Mouse (Mus musculus) forebrain, embryonic 15.5 days (tissue): ENCODE data around the gene Tlr4. TPM values are rescaled to one million over a fixed set of nuclear protein-coding genes. Genes with fewer than 3 reads are reported as not detected.

Experiments
- ATAC-seq: fragments of 200-750 bp; cut with Nextera tagmentation; replicated peaks from 2 replicates; pipeline ENCODE4 v1.8.0; 2017; ENCODE audit warnings: mild to moderate bottlenecking, moderate TSS enrichment, moderate library complexity
- H3K27ac ChIP-seq: fragments of 300-500 bp; sonication (generic); replicated peaks from 2 replicates; pipeline ENCODE4 v1.5.1; 2015; ENCODE audit warnings: mild to moderate bottlenecking, inconsistent platforms
- H3K27me3 ChIP-seq: fragments of 300-500 bp; sonication (generic); 2 replicates; pipeline ENCODE4 v1.6.1; 2015; ENCODE audit warnings: inconsistent platforms
- H3K36me3 ChIP-seq: fragments of 300-500 bp; sonication (generic); 2 replicates; pipeline ENCODE4 v1.6.1; 2015; ENCODE audit warnings: mild to moderate bottlenecking, inconsistent platforms
- H3K4me1 ChIP-seq: fragments of 300-500 bp; sonication (generic); 2 replicates; pipeline ENCODE4 v1.6.1; 2015; ENCODE audit warnings: inconsistent platforms
- H3K4me2 ChIP-seq: fragments of 300-500 bp; sonication (generic); replicated peaks from 2 replicates; pipeline ENCODE4 v1.6.1; 2015; ENCODE audit warnings: mild to moderate bottlenecking, inconsistent platforms
- H3K4me3 ChIP-seq: fragments of 300-500 bp; sonication (generic); 2 replicates; pipeline ENCODE4 v1.5.1; 2015; ENCODE audit warnings: mild to moderate bottlenecking, inconsistent platforms
- H3K9ac ChIP-seq: fragments of 300-500 bp; sonication (generic); replicated peaks from 2 replicates; pipeline ENCODE4 v1.6.1; 2015; ENCODE audit warnings: mild to moderate bottlenecking, inconsistent platforms
- H3K9me3 ChIP-seq: fragments of 300-500 bp; sonication (generic); 2 replicates; pipeline ENCODE4 v1.6.1; 2016; ENCODE audit warnings: inconsistent platforms
- WGBS: fragments of 180-500 bp; shearing (Covaris S2); methylation state at CpG from one replicate; pipeline ENCODE4 v1.1.7; 2015; ENCODE audit warnings: mixed read lengths; 5-methylcytosine and 5-hydroxymethylcytosine counted together
- polyA plus RNA-seq: library from polyadenylated mRNA; unstranded; fragments of >200 nt; fragmentation: Nextera tagmentation; extraction: Ambion mirVana; gene quantifications from 2 replicates; pipeline ENCODE4 v1.2.1, GENCODE M21; 2015

The Tlr4 gene
- polyA plus RNA-seq, 1 experiment from 2014 or later, result 0.79 TPM

DNA sequence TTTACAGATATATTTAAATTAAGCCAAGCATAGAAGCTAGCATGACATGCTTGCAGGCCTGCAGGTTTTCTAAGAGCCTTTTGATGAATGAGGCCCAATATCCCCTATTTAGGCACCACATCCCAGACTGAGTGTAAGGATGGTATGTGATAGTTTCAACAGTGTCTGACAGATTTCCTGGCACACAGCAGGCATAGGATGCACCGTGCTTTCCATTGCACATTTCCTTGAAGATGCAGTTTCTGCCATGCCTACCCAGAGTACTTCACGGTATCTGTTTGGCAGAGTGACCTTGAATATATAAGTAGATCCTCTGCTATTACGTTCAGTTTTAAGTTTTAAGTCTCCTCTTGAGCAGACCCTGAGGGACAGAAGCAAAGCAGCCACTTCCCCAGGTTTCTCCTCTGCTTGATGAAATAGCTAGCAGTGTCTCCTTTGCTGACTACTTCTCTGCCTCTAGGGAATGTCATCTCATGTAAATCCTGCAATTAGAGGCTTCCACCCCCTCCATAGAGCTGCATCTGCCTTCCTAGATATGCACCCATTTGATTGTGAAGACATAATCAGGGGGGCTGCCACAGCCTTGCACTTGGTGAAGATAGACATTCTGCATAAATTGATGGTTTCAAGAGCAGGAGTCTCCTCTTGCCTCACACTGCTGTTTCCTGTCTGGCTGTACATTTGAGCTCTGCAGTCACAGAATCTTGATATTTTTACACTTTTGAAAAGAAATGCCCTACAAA, 92.4 kb downstream of the Tlr4 start:
- Histone ChIP-seq H3K27ac (no peak overlapping the region), H3K4me1 (0 out of 2 replicates have a peak, but pooled peaks cover 2% of the 10 kb centered on the region), H3K36me3 (no peaks in the 10 kb centered on the region), H3K27me3 (no peaks in the 10 kb centered on the region), H3K4me3 (no peak overlapping the region), H3K9ac (no peak overlapping the region), H3K4me2 (no peak overlapping the region), H3K9me3 (no peaks in the 10 kb centered on the region)
- ATAC-seq, result peak; percentile 51; the same call in 1 of the 2 replicates
- 54% methylated on average over 3 of the region's 3 CpGs for WGBS

DNA sequence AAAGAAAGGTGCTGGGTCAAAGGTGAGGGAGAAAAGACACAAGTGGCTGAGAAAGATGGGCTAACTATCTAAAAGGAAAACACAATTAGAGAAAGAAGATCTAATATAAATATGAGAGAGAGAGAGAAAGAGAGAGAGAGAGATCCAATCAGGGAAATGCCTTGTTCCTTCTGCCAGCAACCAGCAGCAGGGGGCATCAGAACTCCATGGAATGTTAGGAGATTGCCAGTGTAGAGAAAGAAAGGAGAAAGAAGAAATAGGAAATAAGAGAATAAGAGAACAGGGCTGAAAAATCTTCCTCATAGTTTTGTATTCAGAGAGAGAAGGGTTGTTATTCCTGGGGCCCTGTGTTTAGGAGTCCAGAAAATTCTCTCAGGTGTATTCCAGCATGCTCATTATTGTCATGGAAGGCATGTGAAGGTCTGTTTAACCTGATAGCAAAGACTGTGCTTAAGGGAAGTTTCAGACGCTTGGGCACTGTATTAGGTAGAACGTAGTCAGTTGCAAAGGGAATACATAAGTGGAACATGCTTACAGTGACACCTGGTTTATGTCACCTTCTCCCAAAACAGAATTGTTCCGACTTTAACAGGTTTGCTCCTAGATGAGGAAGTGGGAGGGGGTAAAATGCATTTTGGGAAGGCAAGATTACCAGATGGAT, 96.4 kb downstream of the Tlr4 start:
- Histone ChIP-seq H3K27me3 (no peaks in the 10 kb centered on the region), H3K4me1 (0 out of 2 replicates have a peak, but pooled peaks cover 5% of the 10 kb centered on the region), H3K4me2 (no peak overlapping the region), H3K9me3 (no peaks in the 10 kb centered on the region), H3K27ac (no peak overlapping the region), H3K4me3 (no peak overlapping the region), H3K36me3 (no peaks in the 10 kb centered on the region), H3K9ac (no peak overlapping the region)
- peak; percentile 75 for ATAC-seq
- WGBS, result 74% methylated on average over 3 of the region's 3 CpGs

DNA sequence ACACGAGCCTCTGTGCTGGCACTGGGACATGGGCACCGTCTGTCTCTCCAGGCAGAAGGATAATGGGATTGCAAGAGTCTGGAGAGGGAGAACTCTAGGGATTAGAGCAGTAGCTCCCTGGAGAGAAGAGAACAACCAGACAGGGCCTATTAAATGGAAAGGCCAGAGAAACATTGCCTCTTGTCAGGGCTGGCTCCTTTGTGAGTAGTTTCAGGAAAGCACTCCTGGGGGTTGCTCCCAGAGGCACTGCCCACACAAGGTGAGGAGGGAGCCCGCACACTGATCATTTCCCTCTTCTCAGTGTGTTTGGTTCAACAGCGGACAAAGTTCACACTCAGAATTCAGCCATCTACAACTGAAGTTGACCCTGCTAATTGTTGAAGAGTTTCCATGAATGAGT, 98.7 kb downstream of the Tlr4 start:
- Histone ChIP-seq H3K4me1 (0 out of 2 replicates have a peak, but pooled peaks cover 5% of the 10 kb centered on the region), H3K36me3 (no peaks in the 10 kb centered on the region), H3K9ac (no peak overlapping the region), H3K4me3 (no peak overlapping the region), H3K4me2 (no peak overlapping the region), H3K9me3 (no peaks in the 10 kb centered on the region), H3K27me3 (no peaks in the 10 kb centered on the region), H3K27ac (no peak overlapping the region)
- no peak for ATAC-seq
- WGBS, result 30% methylated on average over 4 of the region's 4 CpGs

DNA sequence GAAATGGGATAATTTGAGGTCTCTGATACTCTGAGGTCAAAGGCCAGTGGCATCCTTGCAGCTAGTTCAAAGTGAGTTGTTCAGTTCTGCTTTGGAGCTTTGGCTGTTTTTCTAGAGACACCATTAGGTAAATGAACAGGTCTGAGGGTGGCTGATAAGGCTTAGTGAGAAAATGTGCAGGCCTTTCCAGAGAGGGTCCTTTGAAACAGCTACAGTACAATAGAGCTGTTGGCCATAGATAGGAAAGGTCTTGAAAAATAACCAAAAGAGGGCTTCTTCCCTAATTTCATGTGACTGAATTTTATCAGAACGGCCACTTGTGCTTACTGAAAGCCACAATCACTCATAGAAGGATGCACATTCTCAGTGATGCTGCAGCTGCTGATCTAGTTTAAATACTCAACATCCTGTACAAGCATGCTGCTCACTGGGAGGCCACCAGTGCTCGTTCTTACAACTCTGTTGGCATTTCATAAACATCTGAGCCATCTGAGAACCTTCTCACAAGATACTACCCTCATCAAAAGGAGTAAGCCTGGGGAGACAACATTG, 100.2 kb downstream of the Tlr4 start:
- ATAC-seq, result no peak
- Histone ChIP-seq H3K9me3 (no peaks in the 10 kb centered on the region), H3K27me3 (no peaks in the 10 kb centered on the region), H3K4me3 (no peak overlapping the region), H3K9ac (no peak overlapping the region), H3K4me2 (no peak overlapping the region), H3K4me1 (0 out of 2 replicates have a peak, but pooled peaks cover 5% of the 10 kb centered on the region), H3K27ac (no peak overlapping the region), H3K36me3 (no peaks in the 10 kb centered on the region)
- WGBS, result 69% methylated on average over 2 of the region's 2 CpGs

DNA sequence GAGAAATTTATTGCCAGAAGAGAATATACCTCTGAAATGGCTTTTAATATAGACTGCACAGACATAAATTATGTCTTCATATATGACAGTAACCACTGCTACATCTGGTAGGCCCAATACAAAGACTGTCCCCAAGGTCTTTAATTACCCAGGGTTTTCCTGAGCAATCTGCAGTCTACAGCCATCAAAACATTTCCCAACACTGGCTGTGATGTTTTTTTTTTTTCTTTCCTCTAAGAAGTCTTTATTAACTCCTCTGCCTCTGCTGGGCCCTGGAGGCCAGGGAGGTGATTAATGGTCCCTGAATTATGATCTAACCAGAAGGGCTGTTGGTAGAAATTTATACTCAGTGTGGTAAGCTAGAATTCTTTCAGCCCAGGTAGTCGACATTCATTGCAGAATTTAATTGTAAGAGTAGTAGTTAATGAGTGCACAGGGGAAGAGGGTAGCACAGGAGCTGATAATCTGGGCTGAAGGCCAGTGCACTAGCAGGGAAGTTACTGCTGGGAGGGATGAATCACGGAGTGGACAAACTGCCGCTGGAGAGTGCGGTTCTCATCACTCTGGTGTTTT, 111.2 kb downstream of the Tlr4 start:
- Histone ChIP-seq H3K27me3 (no peaks in the 10 kb centered on the region), H3K4me2 (no peak overlapping the region), H3K4me3 (no peak overlapping the region), H3K36me3 (no peaks in the 10 kb centered on the region), H3K9ac (no peak overlapping the region), H3K27ac (no peak overlapping the region), H3K4me1 (no peaks in the 10 kb centered on the region), H3K9me3 (no peaks in the 10 kb centered on the region)
- WGBS, result 77% methylated on average over 4 of the region's 4 CpGs
- ATAC-seq, result no peak

DNA sequence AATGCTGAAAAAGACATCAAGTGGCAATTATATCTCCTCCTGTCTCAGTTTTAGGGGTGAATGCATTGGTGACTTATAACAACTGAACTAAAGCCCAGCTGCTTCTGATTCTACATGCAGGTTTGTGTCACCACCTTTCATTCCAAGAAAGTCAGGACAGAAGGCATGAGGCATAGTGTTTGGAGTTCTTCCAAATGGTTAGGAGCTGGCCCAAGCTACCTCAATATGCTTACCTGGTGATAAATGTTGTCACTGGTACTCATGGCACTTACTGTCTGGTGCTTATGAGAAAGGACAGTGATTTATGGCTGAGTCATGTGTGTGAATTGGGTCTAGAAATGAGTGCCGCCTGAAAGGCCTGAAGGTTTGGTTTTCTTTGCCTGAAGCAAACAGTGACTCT, 114.5 kb downstream of the Tlr4 start:
- no peaks in the 10 kb centered on the region for H3K27me3 ChIP-seq
- no peaks in the 10 kb centered on the region for H3K4me1 ChIP-seq
- H3K9ac ChIP-seq, result no peak overlapping the region
- no peak overlapping the region for H3K27ac ChIP-seq
- ATAC-seq, result no peak
- no peaks in the 10 kb centered on the region for H3K9me3 ChIP-seq
- no peak overlapping the region for H3K4me2 ChIP-seq
- H3K36me3 ChIP-seq, result no peaks in the 10 kb centered on the region
- H3K4me3 ChIP-seq, result no peak overlapping the region
- WGBS, result 78% methylated on average over 1 of the region's 1 CpGs

DNA sequence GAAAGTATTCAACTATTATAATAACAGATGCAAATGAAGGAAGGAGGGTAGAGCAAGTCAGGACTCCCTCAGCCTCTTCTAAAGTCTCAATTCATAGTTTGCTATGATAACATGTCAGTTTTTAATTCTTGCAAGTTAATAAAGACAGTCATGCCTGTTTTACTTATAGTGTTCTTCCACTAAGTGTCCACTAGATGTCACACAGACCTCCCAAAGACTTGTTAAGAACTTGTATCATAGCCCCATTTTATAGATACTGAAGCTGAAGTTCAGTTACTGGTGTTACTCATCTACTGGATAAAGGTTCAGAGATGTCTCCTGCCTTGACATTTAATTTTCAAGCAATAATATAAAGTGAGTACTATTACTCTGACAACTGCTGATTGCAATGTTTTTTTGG, 116.3 kb downstream of the Tlr4 start:
- no peak overlapping the region for H3K4me3 ChIP-seq
- no peaks in the 10 kb centered on the region for H3K27me3 ChIP-seq
- H3K4me2 ChIP-seq, result no peak overlapping the region
- no peak overlapping the region for H3K9ac ChIP-seq
- ATAC-seq, result no peak
- H3K36me3 ChIP-seq, result no peaks in the 10 kb centered on the region
- H3K27ac ChIP-seq, result no peak overlapping the region
- peaks cover 4% of the 10 kb centered on the region; the same call in 1 of the 2 replicates for H3K4me1 ChIP-seq
- H3K9me3 ChIP-seq, result no peaks in the 10 kb centered on the region

DNA sequence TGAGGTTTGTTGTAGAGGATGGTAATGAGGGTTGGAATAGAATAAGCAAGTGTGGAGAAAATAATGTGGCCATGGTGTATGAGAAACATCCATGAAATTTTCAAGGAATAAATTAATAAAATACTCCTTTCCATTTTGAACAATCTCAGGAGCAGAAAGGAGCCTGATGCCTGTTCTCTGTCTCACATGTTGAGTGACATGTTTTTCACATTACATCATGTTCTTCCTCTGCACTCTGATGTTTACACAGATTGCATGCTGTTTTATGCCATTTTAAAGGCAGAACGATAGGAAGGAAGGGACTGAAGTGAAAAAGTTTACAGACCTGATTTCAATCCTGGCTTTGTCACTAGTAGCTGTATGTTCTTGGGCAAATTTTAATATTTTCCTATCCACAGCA, 120.3 kb downstream of the Tlr4 start:
- Histone ChIP-seq H3K4me3 (no peak overlapping the region), H3K4me2 (no peak overlapping the region), H3K27ac (no peak overlapping the region), H3K9me3 (no peaks in the 10 kb centered on the region), H3K36me3 (no peaks in the 10 kb centered on the region), H3K4me1 (peaks cover 4% of the 10 kb centered on the region; the same call in 1 of the 2 replicates), H3K27me3 (no peaks in the 10 kb centered on the region), H3K9ac (no peak overlapping the region)
- 0 out of 2 replicates have a peak, but pooled peaks have one; percentile 26 for ATAC-seq
- WGBS, result 23% methylated on average over 1 of the region's 1 CpGs

DNA sequence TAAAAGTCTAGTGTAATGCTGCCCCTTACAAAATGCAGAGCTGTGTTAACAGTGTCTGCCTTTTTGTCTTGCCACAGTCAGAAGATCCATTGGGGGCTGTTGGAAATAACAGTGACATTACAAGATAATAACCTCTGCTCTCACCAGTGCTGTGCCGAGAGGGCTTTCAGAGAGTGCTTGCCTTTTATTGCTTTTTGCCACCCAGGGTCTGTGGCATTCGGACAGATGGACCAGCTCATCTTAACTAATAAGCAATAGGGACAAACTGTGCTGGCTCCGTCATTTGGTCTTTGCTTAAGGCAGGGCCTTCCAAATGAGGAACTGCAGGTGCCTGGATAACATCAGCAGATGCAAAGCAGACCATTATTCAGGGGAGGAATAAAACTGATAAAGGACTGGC, 147.5 kb downstream of the Tlr4 start:
- Histone ChIP-seq H3K27me3 (no peaks in the 10 kb centered on the region), H3K9ac (no peak overlapping the region), H3K4me3 (no peak overlapping the region), H3K4me1 (no peaks in the 10 kb centered on the region), H3K4me2 (no peak overlapping the region), H3K9me3 (no peaks in the 10 kb centered on the region), H3K36me3 (no peaks in the 10 kb centered on the region), H3K27ac (no peak overlapping the region)
- 76% methylated on average over 3 of the region's 3 CpGs for WGBS
- ATAC-seq, result no peak
